ENCODE assay signal across 16 mouse cellular contexts in genomic region chr3:158947063-158947462, GRCm38 (mm10).
DNase-seq lines count a peak whose midpoint lies in the region; ATAC-seq lines count a peak whose summit lies in the region.
"Had no signal": no experiment of that assay in that cellular context is flagged by ENCODE, and none has a peak within 500 bp of the region (broad histone marks: within the 10 kb centered on the region; RNA-seq: fewer than 3 reads in every experiment).

No protein-coding gene starts in this region.

- H3K4me2 ChIP-seq in neural tube, embryonic 12.5 days (replicated peaks), result no peak overlapping the region
- no peak overlapping the region for H3K4me2 ChIP-seq in neural tube, embryonic 15.5 days
- no peak overlapping the region for H3K4me2 ChIP-seq in hindbrain, embryonic 13.5 days

- no peak overlapping the region for H3K4me3 ChIP-seq in neural tube, embryonic 12.5 days
- H3K4me3 ChIP-seq in neural tube, embryonic 15.5 days (replicated peaks), result no peak overlapping the region
- no peak overlapping the region for H3K4me3 ChIP-seq in hindbrain, embryonic 13.5 days
- H3K4me3 ChIP-seq: embryonic facial prominence, embryonic 10.5 days had no signal

- ATAC-seq in neural tube, embryonic 12.5 days (ENCODE audit: low FRiP score, low read depth), result peak; percentile 65; the same call in 1 of the 2 replicates
- ATAC-seq in neural tube, embryonic 15.5 days (ENCODE audit: low FRiP score), result no peak
- ATAC-seq in hindbrain, embryonic 13.5 days (ENCODE audit: low FRiP score), result 0 out of 2 replicates have a peak, but pooled peaks have one; percentile 32
- ATAC-seq: liver, postnatal 0 days had no signal

- H3K27ac ChIP-seq in neural tube, embryonic 12.5 days, result no peak overlapping the region
- H3K27ac ChIP-seq in neural tube, embryonic 15.5 days (replicated peaks), result no peak overlapping the region
- H3K27ac ChIP-seq in hindbrain, embryonic 13.5 days, result no peak overlapping the region
- H3K27ac ChIP-seq: embryonic facial prominence, embryonic 10.5 days had no signal

- no peaks in the 10 kb centered on the region for H3K36me3 ChIP-seq in neural tube, embryonic 12.5 days
- H3K36me3 ChIP-seq in neural tube, embryonic 15.5 days, result no peaks in the 10 kb centered on the region
- H3K36me3 ChIP-seq in hindbrain, embryonic 13.5 days, result no peaks in the 10 kb centered on the region
- H3K36me3 ChIP-seq: embryonic facial prominence, embryonic 10.5 days had no signal

- DNase-seq in layer of hippocampus, adult 11-12 months (ENCODE audit: low spot score), result peak; percentile 2
- DNase-seq in layer of hippocampus, adult 8-10 months (ENCODE audit: low spot score in 2 of 2), result no peak
- DNase-seq in spleen, postnatal 14 days (ENCODE audit: low spot score in 2 of 2), result no peak
- no peak for DNase-seq in ovary, postnatal 10 days (ENCODE audit: low spot score)
- DNase-seq: gastrocnemius, postnatal 14 days; heart, postnatal 10 days; kidney, adult 9 months; liver; liver, postnatal 0 days; lung, postnatal 14 days; right cerebral cortex, postnatal 14 days; thymus, postnatal 14 days had no signal

- no peaks in the 10 kb centered on the region for H3K4me1 ChIP-seq in neural tube, embryonic 12.5 days
- no peaks in the 10 kb centered on the region for H3K4me1 ChIP-seq in neural tube, embryonic 15.5 days
- no peaks in the 10 kb centered on the region for H3K4me1 ChIP-seq in hindbrain, embryonic 13.5 days (replicated peaks)
- H3K4me1 ChIP-seq: embryonic facial prominence, embryonic 10.5 days had no signal

- no peak overlapping the region for H3K9ac ChIP-seq in neural tube, embryonic 12.5 days
- no peak overlapping the region for H3K9ac ChIP-seq in neural tube, embryonic 15.5 days (replicated peaks)
- no peak overlapping the region for H3K9ac ChIP-seq in hindbrain, embryonic 13.5 days
- H3K9ac ChIP-seq: liver, postnatal 0 days had no signal

- no peaks in the 10 kb centered on the region for H3K27me3 ChIP-seq in neural tube, embryonic 12.5 days (replicated peaks)
- H3K27me3 ChIP-seq in neural tube, embryonic 15.5 days (replicated peaks), result no peaks in the 10 kb centered on the region
- no peaks in the 10 kb centered on the region for H3K27me3 ChIP-seq in hindbrain, embryonic 13.5 days

- H3K9me3 ChIP-seq in neural tube, embryonic 12.5 days, result 0 out of 2 replicates have a peak, but pooled peaks cover 4% of the 10 kb centered on the region
- peaks cover 7% of the 10 kb centered on the region; the same call in 1 of the 2 replicates for H3K9me3 ChIP-seq in neural tube, embryonic 15.5 days (replicated peaks)
- peaks cover 7% of the 10 kb centered on the region; the same call in 1 of the 2 replicates for H3K9me3 ChIP-seq in hindbrain, embryonic 13.5 days
